In genomic region chr16:58727477-58728131, GRCm38 (mm10) we compare ENCODE assay signal across 8 mouse cellular contexts. TPM values are rescaled to one million over a fixed set of nuclear protein-coding genes. Genes with fewer than 3 reads are reported as not detected.
DNase-seq lines count a peak whose midpoint lies in the region; ATAC-seq and TF ChIP-seq lines count a peak whose summit lies in the region.

TSS of gene Cldnd1 (plus strand) at chr16:58727910.

- H3K27ac ChIP-seq in ES-E14 (ENCODE audit: insufficient read depth, low read depth, low read length, poor library complexity, severe bottlenecking), result peak within 1 kb of the TSS; percentile 24
- H3K27ac ChIP-seq in forebrain, embryonic 15.5 days (replicated peaks), result peak within 1 kb of the TSS; percentile 82

- H3K4me1 ChIP-seq in ES-E14 (ENCODE audit: control insufficient read depth in 2 of 2, insufficient read depth in 2 of 2, low read length in 2 of 2, poor library complexity in 1 of 2), result no peaks in the 10 kb centered on the region
- H3K4me1 ChIP-seq in forebrain, embryonic 15.5 days, result peaks cover 12% of the 10 kb centered on the region
- peaks cover 2% of the 10 kb centered on the region; the same call in 1 of the 2 replicates for H3K4me1 ChIP-seq in lung, adult 2 months (ENCODE audit: control insufficient read depth, insufficient read depth, low read length)

- intact Hi-C loops in heart, postnatal 25 days (cut with DNase I), result no loop called here

- peaks cover 8% of the 10 kb centered on the region; the same call in 1 of the 2 replicates for H3K36me3 ChIP-seq in ES-E14 (ENCODE audit: control insufficient read depth, insufficient read depth, low read length, poor library complexity, severe bottlenecking)
- peaks cover 20% of the 10 kb centered on the region for H3K36me3 ChIP-seq in forebrain, embryonic 15.5 days

- no peak for TF ChIP-seq CTCF in lung, adult 2 months (IDR thresholded peaks at IDR 0.05; ENCODE audit: insufficient read depth, low read length)

- no peaks in the 10 kb centered on the region for H3K9me3 ChIP-seq in ES-E14 (ENCODE audit: control insufficient read depth, insufficient read depth, low read depth, low read length)
- no peaks in the 10 kb centered on the region for H3K9me3 ChIP-seq in forebrain, embryonic 15.5 days

- WGBS in forebrain, embryonic 15.5 days, result 2% methylated on average over 21 of the region's 35 CpGs
- 2% methylated on average over 31 of the region's 35 CpGs for WGBS in lung, adult 2 months

- H3K4me2 ChIP-seq in forebrain, embryonic 15.5 days (replicated peaks), result peak within 1 kb of the TSS; percentile 58

- peak; percentile 76; the same call in 1 of the 2 replicates for TF ChIP-seq POLR2A in lung, adult 2 months (IDR thresholded peaks at IDR 0.05; ENCODE audit: borderline replicate concordance, extremely low read depth, low read depth, low read length)

- peak within 1 kb of the TSS; percentile 77 for H3K9ac ChIP-seq in ES-E14 (ENCODE audit: insufficient read depth, low read depth, low read length, poor library complexity, severe bottlenecking)
- peak within 1 kb of the TSS; percentile 84 for H3K9ac ChIP-seq in forebrain, embryonic 15.5 days (replicated peaks)

- in situ Hi-C loops in ES-E14 (cut with MboI; ENCODE audit: low sequenced_read_pairs in 2 of 2, unreplicated experiment in 2 of 2), result no loop called here

- H3K4me3 ChIP-seq in ES-E14 (ENCODE audit: insufficient read depth in 1 of 2, low read depth in 1 of 2, low read length in 2 of 2, poor library complexity in 1 of 2, severe bottlenecking in 1 of 2), result peak within 1 kb of the TSS; percentile 67 to 93
- H3K4me3 ChIP-seq in forebrain, embryonic 15.5 days, result peak within 1 kb of the TSS; percentile 79
- H3K4me3 ChIP-seq in lung, adult 2 months (replicated peaks; ENCODE audit: extremely low read depth, low read depth, low read length), result peak within 1 kb of the TSS; percentile 96

- DNase-seq in ES-E14 (ENCODE audit: low read depth, low spot score), result peak; percentile 91
- DNase-seq in cerebellum, adult 11-12 months, result peak; percentile 97
- DNase-seq in heart, postnatal 25 days (ENCODE audit: low spot score), result peak; percentile 95
- peak; percentile 95 to 96 for DNase-seq in layer of hippocampus, adult 18-20 months (ENCODE audit: low spot score in 2 of 2)
- DNase-seq in lung, adult 2 months, result peak; percentile 91
- DNase-seq in thymus, adult 18-20 months, result peak; percentile 94 to 96

- no peaks in the 10 kb centered on the region for H3K27me3 ChIP-seq in forebrain, embryonic 15.5 days

- ATAC-seq in forebrain, embryonic 15.5 days (replicated peaks), result peak; percentile 100
- ATAC-seq in neutrophil, adult 5-6 weeks (ENCODE audit: extremely low read depth, insufficient number of reproducible peaks, low FRiP score, poor library complexity, severe bottlenecking), result peak; percentile 100

TF ChIP-seq in ES-E14, 5 proteins besides CTCF, POLR2A, EP300 and RAD21:
- TF ChIP-seq HCFC1 (IDR thresholded peaks at IDR 0.05; ENCODE audit: borderline replicate concordance, insufficient read depth, low read length), result peak; percentile 96
- TF ChIP-seq CHD2 (IDR thresholded peaks at IDR 0.05; ENCODE audit: low read depth, low read length), result no peak

RNA-seq across cellular contexts. Expression of gene Cldnd1, which starts in this region (rescaled TPM):
- total RNA-seq in ES-E14 (2012; rRNA removed), result 30.0 and 32.4 TPM in 2 replicates
- 109 and 112 TPM in 2 replicates for polyA plus RNA-seq in forebrain, embryonic 15.5 days (2015; fragmentation: Nextera tagmentation; extraction: Ambion mirVana)
- 10 to 100 TPM; 55.7 to 59.6 TPM for total RNA-seq in heart, postnatal 25 days (2021)
- total RNA-seq in layer of hippocampus, adult 18-20 months (2021), result 100 to 1,000 TPM in 1 of 2 experiments, 10 to 100 TPM in 1; 95.5 to 101 TPM
- polyA plus RNA-seq in lung, adult 2 months (2012; rRNA removed), result 49.8 and 72.9 TPM in 2 replicates
- total RNA-seq in neutrophil, adult 5-6 weeks (2017), result 29.8 and 30.6 TPM in 2 replicates

Comparison
In these comparisons a context has a peak if more than half of its experiments do, and no peak if none do; other contexts are left out.
1. Peak in every context shown above with its lines: DNase-seq, ATAC-seq, H3K4me3 ChIP-seq and H3K27ac ChIP-seq.